Mouse (Mus musculus): ENCODE data around the gene Ing4. TPM values are rescaled to one million over a fixed set of nuclear protein-coding genes. Genes with fewer than 3 reads are reported as not detected.

Gene Ing4
- polyA plus RNA-seq, 1 experiment from 2014 or later = 141 TPM

GRCm38 (mm10) chr6:124999091-124999490 is 40.5 kb upstream of the Ing4 start:
- H3K27ac ChIP-seq (ENCODE audit: low read length) = no peak overlapping the region
- H3K36me3 ChIP-seq (ENCODE audit: control insufficient read depth, insufficient read depth, low read length) = peaks cover 2% of the 10 kb centered on the region
- peak overlapping the region; percentile 65 for H3K4me2 ChIP-seq (ENCODE audit: low read length)
- no peaks in the 10 kb centered on the region for H3K9me3 ChIP-seq (replicated peaks; ENCODE audit: control insufficient read depth, low read length, poor library complexity, severe bottlenecking)
- H3K9ac ChIP-seq (ENCODE audit: low read depth, low read length) = peak overlapping the region; percentile 18
- peaks cover 19% of the 10 kb centered on the region for H3K4me1 ChIP-seq (ENCODE audit: control insufficient read depth, insufficient read depth, low read length)
- WGBS = 33% methylated on average over 14 of the region's 14 CpGs
- H3K4me3 ChIP-seq (ENCODE audit: low read depth, low read length) = no peak overlapping the region
- H3K27me3 ChIP-seq (ENCODE audit: control insufficient read depth, insufficient read depth, low read depth, low read length) = peaks cover 6% of the 10 kb centered on the region
- no peak for ATAC-seq

- Histone ChIP-seq H3K4me1 (ENCODE audit: control insufficient read depth, insufficient read depth, low read length) (peaks cover 19% of the 10 kb centered on the region), H3K9ac (ENCODE audit: low read depth, low read length) (peak overlapping the region; percentile 18; the same call in 1 of the 2 replicates), H3K36me3 (ENCODE audit: control insufficient read depth, insufficient read depth, low read length) (peaks cover 2% of the 10 kb centered on the region), H3K27ac (ENCODE audit: low read length) (no peak overlapping the region), H3K9me3 (replicated peaks; ENCODE audit: control insufficient read depth, low read length, poor library complexity, severe bottlenecking) (no peaks in the 10 kb centered on the region), H3K27me3 (ENCODE audit: control insufficient read depth, insufficient read depth, low read depth, low read length) (peaks cover 6% of the 10 kb centered on the region), H3K4me2 (ENCODE audit: low read length) (no peak overlapping the region), H3K4me3 (ENCODE audit: low read depth, low read length) (no peak overlapping the region)
- 40% methylated on average over 10 of the region's 10 CpGs for WGBS
- no peak for ATAC-seq
These were observed 40.0 kb upstream of the Ing4 start for GRCm38 (mm10) chr6:124999546-124999945.

GRCm38 (mm10) chr6:125003706-125004105 is 35.9 kb upstream of the Ing4 start:
- H3K9ac ChIP-seq (ENCODE audit: low read depth, low read length) = no peak overlapping the region
- peaks cover 6% of the 10 kb centered on the region for H3K27me3 ChIP-seq (ENCODE audit: control insufficient read depth, insufficient read depth, low read depth, low read length)
- no peak overlapping the region for H3K27ac ChIP-seq (ENCODE audit: low read length)
- peaks cover 2% of the 10 kb centered on the region for H3K36me3 ChIP-seq (ENCODE audit: control insufficient read depth, insufficient read depth, low read length)
- no peak overlapping the region for H3K4me3 ChIP-seq (ENCODE audit: low read depth, low read length)
- peaks cover 11% of the 10 kb centered on the region for H3K4me1 ChIP-seq (ENCODE audit: control insufficient read depth, insufficient read depth, low read length)
- H3K9me3 ChIP-seq (replicated peaks; ENCODE audit: control insufficient read depth, low read length, poor library complexity, severe bottlenecking) = no peaks in the 10 kb centered on the region
- WGBS = 46% methylated on average over 3 of the region's 3 CpGs
- no peak overlapping the region for H3K4me2 ChIP-seq (ENCODE audit: low read length)
- ATAC-seq = no peak

- Histone ChIP-seq H3K4me1 (ENCODE audit: control insufficient read depth, insufficient read depth, low read length) (peaks cover 7% of the 10 kb centered on the region), H3K27ac (ENCODE audit: low read length) (no peak overlapping the region), H3K36me3 (ENCODE audit: control insufficient read depth, insufficient read depth, low read length) (no peaks in the 10 kb centered on the region; the same call in 1 of the 2 replicates), H3K27me3 (ENCODE audit: control insufficient read depth, insufficient read depth, low read depth, low read length) (no peaks in the 10 kb centered on the region; the same call in 1 of the 2 replicates), H3K9ac (ENCODE audit: low read depth, low read length) (no peak overlapping the region; the same call in 1 of the 2 replicates), H3K4me3 (ENCODE audit: low read depth, low read length) (no peak overlapping the region), H3K4me2 (ENCODE audit: low read length) (no peak overlapping the region), H3K9me3 (replicated peaks; ENCODE audit: control insufficient read depth, low read length, poor library complexity, severe bottlenecking) (no peaks in the 10 kb centered on the region)
- ATAC-seq = no peak
- 55% methylated on average over 3 of the region's 3 CpGs for WGBS
These were observed 34.5 kb upstream of the Ing4 start for GRCm38 (mm10) chr6:125005086-125005485.

- Histone ChIP-seq H3K4me1 (ENCODE audit: control insufficient read depth, insufficient read depth, low read length) (peaks cover 32% of the 10 kb centered on the region), H3K4me2 (ENCODE audit: low read length) (peak overlapping the region; percentile 59), H3K27me3 (ENCODE audit: control insufficient read depth, insufficient read depth, low read depth, low read length) (no peaks in the 10 kb centered on the region), H3K27ac (ENCODE audit: low read length) (peak overlapping the region; percentile 99), H3K9me3 (replicated peaks; ENCODE audit: control insufficient read depth, low read length, poor library complexity, severe bottlenecking) (no peaks in the 10 kb centered on the region), H3K36me3 (ENCODE audit: control insufficient read depth, insufficient read depth, low read length) (0 out of 2 replicates have a peak, but pooled peaks cover 4% of the 10 kb centered on the region), H3K4me3 (ENCODE audit: low read depth, low read length) (peak overlapping the region; percentile 78), H3K9ac (ENCODE audit: low read depth, low read length) (peak overlapping the region; percentile 64)
- WGBS = 49% methylated on average over 13 of the region's 13 CpGs
- peak; percentile 4 for ATAC-seq
These were observed 31.5 kb upstream of the Ing4 start for GRCm38 (mm10) chr6:125008060-125008459.

GRCm38 (mm10) chr6:125008586-125009128 is 30.9 kb upstream of the Ing4 start:
- Histone ChIP-seq H3K4me2 (ENCODE audit: low read length) (peak overlapping the region; percentile 59), H3K9ac (ENCODE audit: low read depth, low read length) (peak overlapping the region; percentile 92), H3K36me3 (ENCODE audit: control insufficient read depth, insufficient read depth, low read length) (0 out of 2 replicates have a peak, but pooled peaks cover 4% of the 10 kb centered on the region), H3K27me3 (ENCODE audit: control insufficient read depth, insufficient read depth, low read depth, low read length) (no peaks in the 10 kb centered on the region), H3K4me3 (ENCODE audit: low read depth, low read length) (peak overlapping the region; percentile 78), H3K27ac (ENCODE audit: low read length) (peak overlapping the region; percentile 99), H3K9me3 (replicated peaks; ENCODE audit: control insufficient read depth, low read length, poor library complexity, severe bottlenecking) (no peaks in the 10 kb centered on the region), H3K4me1 (ENCODE audit: control insufficient read depth, insufficient read depth, low read length) (peaks cover 32% of the 10 kb centered on the region)
- under 1% methylated on average over 29 of the region's 34 CpGs for WGBS
- peak; percentile 98 for ATAC-seq

- 0 out of 2 replicates have a peak, but pooled peaks cover 4% of the 10 kb centered on the region for H3K36me3 ChIP-seq (ENCODE audit: control insufficient read depth, insufficient read depth, low read length)
- no peak for ATAC-seq
- H3K4me1 ChIP-seq (ENCODE audit: control insufficient read depth, insufficient read depth, low read length) = peaks cover 32% of the 10 kb centered on the region
- H3K27ac ChIP-seq (ENCODE audit: low read length) = peak within 1 kb of the TSS; percentile 99
- no CpG with 5 or more reads among the region's 3 CpGs for WGBS
- H3K4me3 ChIP-seq (ENCODE audit: low read depth, low read length) = peak within 1 kb of the TSS; percentile 78
- H3K4me2 ChIP-seq (ENCODE audit: low read length) = peak within 1 kb of the TSS; percentile 61
- no peaks in the 10 kb centered on the region for H3K27me3 ChIP-seq (ENCODE audit: control insufficient read depth, insufficient read depth, low read depth, low read length)
- H3K9ac ChIP-seq (ENCODE audit: low read depth, low read length) = peak within 1 kb of the TSS; percentile 92
- no peaks in the 10 kb centered on the region for H3K9me3 ChIP-seq (replicated peaks; ENCODE audit: control insufficient read depth, low read length, poor library complexity, severe bottlenecking)
These were observed 30.6 kb upstream of the Ing4 start, which contains the start of gene Zfp384 for GRCm38 (mm10) chr6:125009129-125009180. Gene Zfp384 (plus strand): TSS chr6:125009145.

- H3K9me3 ChIP-seq (replicated peaks; ENCODE audit: control insufficient read depth, low read length, poor library complexity, severe bottlenecking) = no peaks in the 10 kb centered on the region
- peak overlapping the region; percentile 78 for H3K4me3 ChIP-seq (ENCODE audit: low read depth, low read length)
- H3K36me3 ChIP-seq (ENCODE audit: control insufficient read depth, insufficient read depth, low read length) = 0 out of 2 replicates have a peak, but pooled peaks cover 7% of the 10 kb centered on the region
- peak overlapping the region; percentile 61 for H3K4me2 ChIP-seq (ENCODE audit: low read length)
- no peaks in the 10 kb centered on the region for H3K27me3 ChIP-seq (ENCODE audit: control insufficient read depth, insufficient read depth, low read depth, low read length)
- ATAC-seq = peak; percentile 88
- H3K9ac ChIP-seq (ENCODE audit: low read depth, low read length) = peak overlapping the region; percentile 92
- 2% methylated on average over 40 of the region's 78 CpGs for WGBS
- peaks cover 34% of the 10 kb centered on the region for H3K4me1 ChIP-seq (ENCODE audit: control insufficient read depth, insufficient read depth, low read length)
- H3K27ac ChIP-seq (ENCODE audit: low read length) = peak overlapping the region; percentile 99
These were observed 30.1 kb upstream of the Ing4 start for GRCm38 (mm10) chr6:125009181-125010073.

GRCm38 (mm10) chr6:125017682-125018081 is 21.9 kb upstream of the Ing4 start:
- no peak for ATAC-seq
- 96% methylated on average over 3 of the region's 3 CpGs for WGBS
- H3K27me3 ChIP-seq (ENCODE audit: control insufficient read depth, insufficient read depth, low read depth, low read length) = no peaks in the 10 kb centered on the region
- no peak overlapping the region for H3K9ac ChIP-seq (ENCODE audit: low read depth, low read length)
- no peaks in the 10 kb centered on the region for H3K9me3 ChIP-seq (replicated peaks; ENCODE audit: control insufficient read depth, low read length, poor library complexity, severe bottlenecking)
- no peak overlapping the region for H3K4me3 ChIP-seq (ENCODE audit: low read depth, low read length)
- no peak overlapping the region for H3K27ac ChIP-seq (ENCODE audit: low read length)
- peaks cover 10% of the 10 kb centered on the region for H3K36me3 ChIP-seq (ENCODE audit: control insufficient read depth, insufficient read depth, low read length)
- no peak overlapping the region for H3K4me2 ChIP-seq (ENCODE audit: low read length)
- H3K4me1 ChIP-seq (ENCODE audit: control insufficient read depth, insufficient read depth, low read length) = peaks cover 3% of the 10 kb centered on the region; the same call in 1 of the 2 replicates
